Mouse (Mus musculus) MEL (cell line): ENCODE results near the gene Sap30l. TPM values are rescaled to one million over a fixed set of nuclear protein-coding genes. Genes with fewer than 3 reads are reported as not detected.

ENCODE experiments used
- DNase-seq: peaks from one replicate; pipeline ENCODE4 v3.0.0; 2011; ENCODE audit warnings: low read depth, low spot score
- H3K27ac ChIP-seq: 2 replicates; pipeline ENCODE4 v1.5.1; 2012; ENCODE audit warnings: low read depth, mild to moderate bottlenecking, control low read depth, low read length, moderate library complexity; ENCODE audit not compliant: control insufficient read depth
- H3K27me3 ChIP-seq, 2 experiments: fragments of 150-350 bp in 1 of 2; sonication (generic) in 1 of 2; 2 replicates each; pipeline ENCODE4 v1.6.1; 2012; ENCODE audit warnings: low read length in 2 of 2, mild to moderate bottlenecking in 2 of 2, improper control_type of control experiment in 1 of 2, moderate library complexity in 1 of 2; ENCODE audit not compliant: insufficient read depth in 2 of 2, control insufficient read depth in 1 of 2
- H3K36me3 ChIP-seq, 2 experiments: 2 replicates each; pipeline ENCODE4 v1.6.1; 2012 to 2014; ENCODE audit warnings: low read length in 2 of 2, improper control_type of control experiment in 1 of 2, inconsistent platforms in 1 of 2, mild to moderate bottlenecking in 1 of 2; ENCODE audit not compliant: insufficient read depth in 2 of 2, control insufficient read depth in 1 of 2
- H3K4me1 ChIP-seq, 2 experiments: fragments of 150-350 bp in 1 of 2; sonication (generic) in 1 of 2; 2 replicates each; pipeline ENCODE4 v1.6.1; 2012; ENCODE audit warnings: low read length in 2 of 2, improper control_type of control experiment in 1 of 2, mild to moderate bottlenecking in 1 of 2; ENCODE audit not compliant: insufficient read depth in 2 of 2, control insufficient read depth in 1 of 2
- H3K4me3 ChIP-seq, 2 experiments: fragments of 150-350 bp in 1 of 2; sonication (generic) in 1 of 2; 2 replicates each; pipeline ENCODE4 v1.5.1; 2012; ENCODE audit warnings: low read depth in 2 of 2, low read length in 2 of 2, mild to moderate bottlenecking in 2 of 2, moderate library complexity in 2 of 2, control low read depth in 1 of 2, improper control_type of control experiment in 1 of 2; ENCODE audit not compliant: control insufficient read depth in 1 of 2, insufficient read depth in 1 of 2
- H3K79me2 ChIP-seq: 2 replicates; pipeline ENCODE4 v1.6.1; 2012; ENCODE audit warnings: mild to moderate bottlenecking, low read length, moderate library complexity; ENCODE audit not compliant: control insufficient read depth, poor library complexity, insufficient read depth
- H3K9ac ChIP-seq: 2 replicates; pipeline ENCODE4 v1.6.1; 2012; ENCODE audit warnings: low read depth, mild to moderate bottlenecking, control low read depth, low read length, moderate library complexity; ENCODE audit not compliant: control insufficient read depth, poor library complexity, severe bottlenecking
- H3K9me3 ChIP-seq: fragments of 150-350 bp; sonication (generic); replicated peaks from 2 replicates; pipeline ENCODE4 v1.6.1; 2012; ENCODE audit warnings: mild to moderate bottlenecking, low read length, improper control_type of control experiment, moderate library complexity; ENCODE audit not compliant: insufficient read depth
- BHLHE40 ChIP-seq: IDR thresholded peaks from 2 replicates; pipeline ENCODE4 v1.6.1; 2012; ENCODE audit warnings: low read depth, mild to moderate bottlenecking, inconsistent platforms, low read length, improper control_type of control experiment, borderline replicate concordance
- CHD1 ChIP-seq: IDR thresholded peaks from 2 replicates; pipeline ENCODE4 v1.6.1; 2012; ENCODE audit warnings: low read depth, mild to moderate bottlenecking, inconsistent platforms, low read length, improper control_type of control experiment
- CHD2 ChIP-seq: IDR thresholded peaks from 2 replicates; pipeline ENCODE4 v1.6.1; 2011; ENCODE audit warnings: low read length, improper control_type of control experiment
- E2F4 ChIP-seq: IDR thresholded peaks from 2 replicates; pipeline ENCODE4 v1.6.1; 2011; ENCODE audit warnings: low read depth, low read length, improper control_type of control experiment, borderline replicate concordance
- ELF1 ChIP-seq: IDR thresholded peaks from 2 replicates; pipeline ENCODE4 v1.6.1; 2014; ENCODE audit warnings: low read depth, mild to moderate bottlenecking, inconsistent platforms, low read length, improper control_type of control experiment, moderate library complexity
- ETS1 ChIP-seq: IDR thresholded peaks from 2 replicates; pipeline ENCODE4 v1.6.1; 2012; ENCODE audit warnings: low read depth, mild to moderate bottlenecking, inconsistent platforms, low read length, improper control_type of control experiment, moderate library complexity
- GATA1 ChIP-seq: IDR thresholded peaks from 2 replicates; pipeline ENCODE4 v1.6.1; 2011; ENCODE audit warnings: low read depth, low read length, improper control_type of control experiment
- HCFC1 ChIP-seq: IDR thresholded peaks from 2 replicates; pipeline ENCODE4 v1.6.1; 2012; ENCODE audit warnings: low read depth, mild to moderate bottlenecking, inconsistent platforms, low read length, improper control_type of control experiment, moderate library complexity
- KAT2A ChIP-seq: conservative IDR thresholded peaks from 2 replicates; pipeline ENCODE4 v1.6.1; 2012; ENCODE audit warnings: low read depth, low read length, improper control_type of control experiment, inconsistent platforms
- MAFK ChIP-seq: IDR thresholded peaks from 2 replicates; pipeline ENCODE4 v1.6.1; 2011; ENCODE audit warnings: low read depth, mild to moderate bottlenecking, low read length, improper control_type of control experiment, borderline replicate concordance
- MAX ChIP-seq: IDR thresholded peaks from 2 replicates; pipeline ENCODE4 v1.6.1; 2011; ENCODE audit warnings: low read length, improper control_type of control experiment
- MXI1 ChIP-seq: IDR thresholded peaks from 2 replicates; pipeline ENCODE4 v1.6.1; 2011; ENCODE audit warnings: mild to moderate bottlenecking, low read depth, low read length, improper control_type of control experiment
- NRF1 ChIP-seq: IDR thresholded peaks from 2 replicates; pipeline ENCODE4 v1.6.1; 2014; ENCODE audit warnings: low read depth, mild to moderate bottlenecking, inconsistent platforms, low read length, improper control_type of control experiment, moderate library complexity; ENCODE audit not compliant: poor library complexity, insufficient read depth, severe bottlenecking
- POLR2AphosphoS2 ChIP-seq: IDR thresholded peaks from 2 replicates; pipeline ENCODE4 v1.6.1; 2011; ENCODE audit warnings: low read length, improper control_type of control experiment
- POLR2AphosphoS5 ChIP-seq: IDR thresholded peaks from 2 replicates; pipeline ENCODE4 v1.6.1; 2012; ENCODE audit warnings: low read depth, borderline replicate concordance, mild to moderate bottlenecking, inconsistent platforms, low read length, moderate library complexity, mixed read lengths
- TCF12 ChIP-seq: IDR thresholded peaks from 2 replicates; pipeline ENCODE4 v1.6.1; 2014; ENCODE audit warnings: low read depth, mild to moderate bottlenecking, inconsistent platforms, low read length, improper control_type of control experiment, moderate library complexity
- UBTF ChIP-seq: IDR thresholded peaks from 2 replicates; pipeline ENCODE4 v1.6.1; 2012; ENCODE audit warnings: low read depth, mild to moderate bottlenecking, inconsistent platforms, low read length, improper control_type of control experiment, moderate library complexity, borderline replicate concordance; ENCODE audit not compliant: insufficient read depth
- USF1 ChIP-seq: IDR thresholded peaks from 2 replicates; pipeline ENCODE4 v1.6.1; 2014; ENCODE audit warnings: low read depth, mild to moderate bottlenecking, inconsistent platforms, low read length, improper control_type of control experiment, moderate library complexity
- USF2 ChIP-seq, 2 experiments: IDR thresholded peaks; 2 replicates each; pipeline ENCODE4 v1.6.1; 2011 to 2012; ENCODE audit warnings: improper control_type of control experiment in 2 of 2, low read length in 2 of 2, borderline replicate concordance in 1 of 2, inconsistent platforms in 1 of 2, low read depth in 1 of 2, mild to moderate bottlenecking in 1 of 2; ENCODE audit not compliant: insufficient read depth in 1 of 2
- ZKSCAN1 ChIP-seq: IDR thresholded peaks from 2 replicates; pipeline ENCODE4 v1.6.1; 2012; ENCODE audit warnings: low read depth, mild to moderate bottlenecking, inconsistent platforms, low read length, improper control_type of control experiment, moderate library complexity
- ZMIZ1 ChIP-seq: IDR thresholded peaks from 2 replicates; pipeline ENCODE4 v1.6.1; 2012; ENCODE audit warnings: low read depth, mild to moderate bottlenecking, inconsistent platforms, low read length, improper control_type of control experiment, moderate library complexity
- polyA plus RNA-seq, 2 experiments: library from polyadenylated mRNA; stranded (reverse) in 1 of 2; unstranded in 1 of 2; fragments of >175 nt in 1 of 2; fragments of >200 nt in 1 of 2; gene quantifications; 2 replicates each; pipeline versions ENCODE4 v1.2.1 to v1.2.4; 2012; ENCODE audit warnings: low replicate concordance in 2 of 2, low read depth in 1 of 2; ENCODE audit not compliant: insufficient read length in 2 of 2, insufficient read depth in 1 of 2, missing spikeins in 1 of 2
- total RNA-seq: library from RNA; depleted of rRNA; stranded (reverse); fragments of 300-350 nt; gene quantifications from 2 replicates; pipeline ENCODE4 v1.2.3, GENCODE M21; 2012

The Sap30l gene
- total and polyA plus RNA-seq, 3 experiments: 40.2 to 52.5 TPM; not detected in 1

- TF ChIP-seq KAT2A (no peak), POLR2AphosphoS5 (no peak), HCFC1 (no peak), MXI1 (no peak), CHD1 (no peak), USF1 (no peak), USF2 (IDR thresholded peaks at IDR 0.05; ENCODE audit: borderline replicate concordance in 1 of 2, insufficient read depth in 1 of 2, low read depth in 1 of 2, low read length in 2 of 2) (no peak), BHLHE40 (no peak), GATA1 (no peak), TCF12 (no peak), UBTF (no peak), MAX (no peak), ELF1 (no peak), ETS1 (no peak), E2F4 (no peak), MAFK (no peak), CHD2 (no peak)
- DNase-seq: no peak
- Histone ChIP-seq H3K4me1 (no peaks in the 10 kb centered on the region), H3K79me2 (no peaks in the 10 kb centered on the region), H3K9ac (no peak overlapping the region), H3K4me3 (no peak overlapping the region), H3K27ac (no peak overlapping the region), H3K27me3 (no peaks in the 10 kb centered on the region), H3K36me3 (no peaks in the 10 kb centered on the region), H3K9me3 (no peaks in the 10 kb centered on the region)
These were observed 21.6 kb upstream of the Sap30l start for GRCm38 (mm10) chr11:57779824-57780223.

- H3K9me3 ChIP-seq: no peaks in the 10 kb centered on the region
- DNase-seq: no peak
- TF ChIP-seq ZKSCAN1 (no peak), ZMIZ1 (no peak), NRF1 (no peak), POLR2AphosphoS2 (peak; percentile 34; the same call in 1 of the 2 replicates)
- no peak overlapping the region for H3K27ac ChIP-seq
- no peaks in the 10 kb centered on the region for H3K27me3 ChIP-seq
- H3K9ac ChIP-seq: no peak overlapping the region
- no peaks in the 10 kb centered on the region for H3K4me1 ChIP-seq
- H3K79me2 ChIP-seq: no peaks in the 10 kb centered on the region
- H3K4me3 ChIP-seq: no peak overlapping the region
- H3K36me3 ChIP-seq: no peaks in the 10 kb centered on the region
These were observed 14.6 kb upstream of the Sap30l start for GRCm38 (mm10) chr11:57786616-57787418.
